Mouse (Mus musculus) layer of hippocampus, adult 18-20 months (tissue): ENCODE measurements at regions not wholly inside any gene's neighbourhood (a gene's known extent, or its start where the extent isn't known, plus 50 kb on each side); places are given as distances from the start of the nearest gene placed in this dataset.

ENCODE experiments used
- DNase-seq, 2 experiments: peaks; one replicate each; pipeline ENCODE4 v3.0.0; 2022; ENCODE audit warnings: low spot score in 2 of 2

DNA sequence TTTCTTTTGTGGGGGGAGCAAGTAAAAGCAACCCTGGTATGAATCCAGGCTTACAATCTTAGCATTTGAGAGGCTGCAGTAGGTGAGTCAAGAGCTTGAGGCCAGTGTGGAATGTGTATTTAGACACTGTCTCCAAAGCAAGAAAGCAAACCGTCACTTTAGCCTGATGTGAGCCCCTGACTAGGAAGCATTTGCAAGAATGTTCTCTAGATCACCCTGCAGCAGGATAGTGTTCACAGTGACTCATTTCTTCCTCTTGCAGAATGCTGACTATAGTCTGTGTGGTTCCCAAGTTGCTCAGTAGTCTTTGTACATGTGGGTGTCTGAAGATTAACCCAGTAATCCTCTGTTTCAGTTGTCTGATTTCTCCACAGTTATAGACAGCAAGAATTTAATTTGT lies 88.7 kb upstream of the Nectin3 start:
- peak in 1 of 2 experiments; percentile 12 for DNase-seq

DNA sequence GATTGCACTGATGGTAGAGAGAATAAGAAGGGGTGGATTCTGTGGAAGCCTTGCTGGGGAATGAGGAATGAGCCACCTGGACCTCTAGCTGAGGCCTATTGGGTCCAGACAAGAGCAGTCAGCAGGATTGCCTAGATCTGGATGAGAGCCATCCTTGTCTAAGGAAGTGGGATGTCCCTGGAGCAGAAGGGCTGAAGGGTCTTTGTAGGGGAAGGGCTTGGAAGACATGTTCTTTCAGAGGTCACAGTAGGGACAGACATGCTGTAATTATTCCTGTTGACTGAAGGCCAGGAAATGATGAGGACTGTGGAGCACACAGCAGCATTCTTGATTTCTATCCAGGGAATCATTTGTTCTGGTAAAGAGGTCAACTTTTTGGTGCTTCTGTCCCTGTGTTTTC lies 86.2 kb upstream of the Nectin3 start:
- DNase-seq = no peak

DNA sequence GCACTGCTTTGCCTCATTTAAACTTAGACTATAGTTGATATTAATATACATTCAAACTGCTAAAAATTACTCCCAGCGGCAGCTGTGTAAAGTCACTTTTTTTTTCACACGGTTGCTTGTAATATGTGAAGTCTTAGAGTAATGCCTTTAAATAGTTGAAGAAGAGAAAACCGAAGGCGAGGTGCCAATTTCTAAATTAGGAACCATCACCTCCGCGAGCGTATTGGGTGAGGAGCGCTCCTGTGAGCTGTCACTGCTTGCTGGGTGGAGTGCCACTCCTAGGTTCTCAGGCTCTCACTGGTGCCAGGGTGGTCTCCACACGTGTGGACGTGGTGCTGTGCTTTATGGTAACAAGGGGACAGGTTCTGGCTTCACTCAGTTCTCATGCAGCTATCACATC lies 82.8 kb upstream of the Nectin3 start:
- DNase-seq = no peak

DNA sequence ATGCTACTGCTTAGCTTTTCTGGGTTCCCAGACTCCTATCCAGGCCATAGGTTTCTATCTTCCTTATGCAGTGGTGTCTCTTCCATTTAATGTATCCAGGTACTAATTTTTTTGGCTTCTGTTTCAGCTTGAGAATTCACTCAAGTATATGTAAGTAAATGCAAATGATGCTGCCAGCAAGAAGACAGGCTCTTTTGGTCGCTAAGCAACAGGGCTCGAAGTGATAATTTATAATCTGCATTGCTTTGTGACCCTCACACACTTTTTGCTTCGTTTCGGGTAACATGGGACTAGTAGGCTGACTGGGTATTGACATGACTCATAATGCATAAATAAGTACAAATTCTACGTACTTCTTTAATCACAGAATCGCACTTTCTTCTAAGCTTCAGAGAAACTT lies 75.9 kb upstream of the Nectin3 start:
- DNase-seq = no peak

DNA sequence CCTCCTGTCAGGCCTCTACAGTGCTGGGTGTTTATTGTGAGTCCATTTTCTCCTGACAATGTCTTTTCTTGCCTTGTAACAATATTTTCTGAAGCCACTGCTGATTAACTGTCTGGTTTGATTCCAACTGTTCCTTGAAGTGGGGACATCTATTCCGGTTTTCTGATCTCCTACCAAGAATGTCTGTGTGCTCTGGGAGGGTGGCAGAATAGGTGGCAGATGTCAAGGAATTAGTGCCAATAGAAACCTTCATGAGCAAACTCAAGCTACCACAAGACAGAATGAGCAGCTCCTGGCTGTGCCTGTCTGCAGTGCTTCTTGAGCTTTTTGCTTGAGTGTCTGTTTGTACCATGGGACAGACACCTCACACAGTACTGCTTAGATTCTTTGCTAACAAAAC lies 69.1 kb upstream of the Nectin3 start:
- no peak for DNase-seq

DNA sequence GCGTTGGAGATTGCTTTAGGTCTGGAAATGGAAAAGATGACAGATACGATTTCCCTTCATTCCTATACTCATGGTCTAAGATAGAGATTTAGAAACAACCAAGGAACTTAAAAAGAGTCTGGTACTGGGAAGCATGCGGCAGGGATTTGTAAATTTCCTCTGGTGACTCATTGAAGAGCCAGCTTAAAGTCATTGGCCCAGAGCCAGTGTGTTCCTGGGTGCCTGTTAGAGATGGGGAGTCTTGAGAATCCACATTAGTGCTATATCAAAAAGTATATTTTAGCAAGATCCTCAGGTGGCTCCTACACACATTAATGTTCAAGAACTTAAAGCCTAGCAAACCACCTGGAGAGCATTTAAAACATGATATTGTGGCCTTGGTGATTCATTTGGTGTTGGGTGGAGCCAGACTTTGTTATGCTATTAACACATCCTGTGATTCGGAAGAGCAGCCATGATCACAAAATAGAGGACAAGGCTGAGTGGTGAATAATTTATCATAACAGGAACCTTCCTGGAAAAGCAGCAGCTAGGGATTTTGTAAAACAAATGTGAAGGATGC lies 67.8 kb upstream of the Nectin3 start:
- DNase-seq = peak in 1 of 2 experiments; percentile 13

DNA sequence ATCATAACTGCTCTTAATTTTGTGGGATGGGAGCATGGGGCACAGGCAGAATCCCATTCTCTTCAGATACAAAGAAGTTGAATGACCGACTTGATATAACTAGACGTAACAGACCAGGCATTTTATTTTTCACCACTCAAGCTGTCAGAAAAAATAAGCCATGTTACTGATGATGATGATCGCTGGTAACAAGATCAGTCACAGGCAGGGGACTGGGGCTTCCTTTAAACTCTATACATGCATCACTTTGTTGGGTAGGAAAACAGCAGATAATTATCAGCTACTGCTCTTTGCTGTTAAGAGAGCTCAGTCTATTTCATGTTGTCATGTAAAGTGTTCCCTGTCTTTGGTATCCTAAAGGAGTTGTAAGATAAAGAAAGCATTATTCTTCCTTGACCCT lies 59.0 kb upstream of the Nectin3 start:
- DNase-seq = no peak

DNA sequence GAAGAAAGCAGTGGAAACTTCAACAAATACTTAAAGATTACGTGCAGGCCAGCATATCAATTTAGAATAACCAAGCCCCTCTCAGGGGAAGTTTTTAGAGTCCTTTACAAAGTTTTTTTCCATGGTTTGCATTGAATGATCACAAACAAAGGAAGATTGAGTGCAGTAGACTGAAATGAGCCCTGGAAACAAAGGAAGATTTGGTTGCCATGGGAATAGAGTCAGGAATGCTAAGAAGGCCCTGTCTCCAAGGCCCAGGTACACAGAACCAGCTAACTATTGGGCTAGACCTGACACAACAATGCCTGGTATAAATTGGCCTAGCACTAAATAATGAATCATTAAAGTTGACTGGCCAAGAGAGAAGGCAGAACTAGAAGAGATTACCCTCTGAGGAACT lies 49.9 kb upstream of the Nectin3 start:
- no peak for DNase-seq
